Mouse (Mus musculus): Measurements from ENCODE around the gene Dnajb14.
"Not testable (repeated sequence)": the region's sequence is repeated elsewhere in the genome, so short reads cannot be mapped to it uniquely, and the experiment has no call there.

DNA sequence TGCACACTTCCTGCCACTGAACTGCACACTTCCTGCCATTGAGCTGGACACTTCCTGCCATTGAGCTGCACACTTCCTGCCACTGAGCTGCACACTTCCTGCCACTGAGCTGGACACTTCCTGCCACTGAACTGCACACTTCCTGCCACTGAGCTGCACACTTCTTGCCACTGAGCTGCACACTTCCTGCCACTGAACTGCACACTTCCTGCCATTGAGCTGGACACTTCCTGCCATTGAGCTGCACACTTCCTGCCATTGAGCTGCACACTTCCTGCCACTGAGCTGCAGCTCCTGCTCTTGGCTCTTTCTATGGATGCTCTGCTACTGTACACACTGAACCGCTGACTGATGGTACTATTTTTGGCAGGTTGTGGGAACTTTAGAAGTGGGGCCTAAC, 14.5 kb upstream of the Dnajb14 start:
- not testable (repeated sequence) for TF ChIP-seq POLR2A (IDR thresholded peaks at IDR 0.05; ENCODE audit: borderline replicate concordance, low read depth, low read length); CTCF (IDR thresholded peaks at IDR 0.05; ENCODE audit: low read depth, low read length)

Data from bone marrow macrophage, adult 2 months (primary cell).